Mouse (Mus musculus) spleen, adult 2 months (tissue): ENCODE measurements around the gene 4931428L18Rik. TPM values are rescaled to one million over a fixed set of nuclear protein-coding genes. Genes with fewer than 3 reads are reported as not detected.

Source experiments
- DNase-seq, 2 experiments: peaks; one replicate each; pipeline versions ENCODE4 v3.0.0 to v3.0.0-alpha.2; 2012 to 2021; ENCODE audit warnings: low spot score in 2 of 2, low read depth in 1 of 2
- H3K27ac ChIP-seq: fragments of 200-500 bp; 2 replicates; pipeline ENCODE4 v1.5.1; 2012; ENCODE audit warnings: low read length, inconsistent platforms; ENCODE audit not compliant: insufficient read depth
- H3K27me3 ChIP-seq: fragments of 200-500 bp; 2 replicates; pipeline ENCODE4 v1.6.1; 2012; ENCODE audit warnings: mild to moderate bottlenecking, moderate library complexity, low read length, inconsistent platforms; ENCODE audit not compliant: control insufficient read depth, insufficient read depth
- H3K36me3 ChIP-seq: fragments of 200-500 bp; 2 replicates; pipeline ENCODE4 v1.6.1; 2012; ENCODE audit warnings: mild to moderate bottlenecking, low read length, inconsistent platforms; ENCODE audit not compliant: control insufficient read depth, insufficient read depth
- H3K4me1 ChIP-seq: fragments of 200-500 bp; 2 replicates; pipeline ENCODE4 v1.6.1; 2011; ENCODE audit warnings: inconsistent platforms; ENCODE audit not compliant: control insufficient read depth, insufficient read depth, insufficient read length
- H3K4me3 ChIP-seq: fragments of 200-500 bp; 2 replicates; pipeline ENCODE4 v1.5.1; 2011; ENCODE audit warnings: mild to moderate bottlenecking, inconsistent platforms; ENCODE audit not compliant: insufficient read depth, insufficient read length; ENCODE audit errors: extremely low read depth
- CTCF ChIP-seq: fragments of 200-500 bp; IDR thresholded peaks from 2 replicates; pipeline ENCODE4 v1.5.1; 2011; ENCODE audit warnings: mild to moderate bottlenecking, inconsistent platforms; ENCODE audit not compliant: insufficient read depth, insufficient read length, insufficient replicate concordance; ENCODE audit errors: extremely low read depth
- POLR2A ChIP-seq: fragments of 200-500 bp; IDR thresholded peaks from 2 replicates; pipeline ENCODE4 v1.6.1; 2011; ENCODE audit warnings: low read depth, low read length, inconsistent platforms
- WGBS: fragments of 180-500 bp; shearing (Covaris S2); methylation state at CpG from one replicate; pipeline ENCODE4 v1.1.7; 2018; 5-methylcytosine and 5-hydroxymethylcytosine counted together
- polyA plus RNA-seq: library from polyadenylated mRNA; depleted of rRNA; stranded (reverse); fragments of >200 nt; gene quantifications from 2 replicates; pipeline ENCODE4 v1.2.3, GENCODE M21; 2012; rRNA removed

Gene 4931428L18Rik
- polyA plus RNA-seq, 1 experiment, result not detected

GRCm38 (mm10) chr1:30951795-30952194 is 270.7 kb downstream of the 4931428L18Rik start:
- no peaks in the 10 kb centered on the region for H3K27me3 ChIP-seq
- no peaks in the 10 kb centered on the region for H3K36me3 ChIP-seq
- peaks cover 4% of the 10 kb centered on the region; the same call in 1 of the 2 replicates for H3K4me1 ChIP-seq
- WGBS, result 88% methylated on average over 2 of the region's 2 CpGs
- no peak for DNase-seq
- H3K27ac ChIP-seq, result no peak overlapping the region
- H3K4me3 ChIP-seq, result no peak overlapping the region
- no peak for TF ChIP-seq CTCF
- TF ChIP-seq POLR2A, result no peak

- Histone ChIP-seq H3K4me1 (peaks cover 4% of the 10 kb centered on the region; the same call in 1 of the 2 replicates), H3K27me3 (no peaks in the 10 kb centered on the region), H3K36me3 (no peaks in the 10 kb centered on the region), H3K27ac (no peak overlapping the region), H3K4me3 (peak overlapping the region; percentile 87)
- TF ChIP-seq CTCF (no peak), POLR2A (no peak)
- WGBS, result 33% methylated on average over 5 of the region's 5 CpGs
- DNase-seq, result no peak
These were observed 272.0 kb downstream of the 4931428L18Rik start for GRCm38 (mm10) chr1:30950456-30950835.

- Histone ChIP-seq H3K36me3 (no peaks in the 10 kb centered on the region; the same call in 1 of the 2 replicates), H3K27ac (peak overlapping the region; percentile 98), H3K4me3 (peak overlapping the region; percentile 87), H3K4me1 (peaks cover 4% of the 10 kb centered on the region; the same call in 1 of the 2 replicates), H3K27me3 (no peaks in the 10 kb centered on the region)
- TF ChIP-seq CTCF, result no peak
- TF ChIP-seq POLR2A, result peak; percentile 43
- DNase-seq, result peak; percentile 92 to 95
- under 1% methylated on average over 56 of the region's 66 CpGs for WGBS
These were observed 272.6 kb downstream of the 4931428L18Rik start for GRCm38 (mm10) chr1:30949710-30950455.

GRCm38 (mm10) chr1:30948950-30949639 is 273.4 kb downstream of the 4931428L18Rik start:
- DNase-seq, result peak; percentile 23 to 39
- no peaks in the 10 kb centered on the region for H3K27me3 ChIP-seq
- WGBS, result under 1% methylated on average over 84 of the region's 85 CpGs

GRCm38 (mm10) chr1:30948361-30948949 is 274.0 kb downstream of the 4931428L18Rik start:
- no peak for TF ChIP-seq POLR2A
- peak; percentile 9; the same call in 1 of the 2 replicates for TF ChIP-seq CTCF
- peaks cover 4% of the 10 kb centered on the region; the same call in 1 of the 2 replicates for H3K4me1 ChIP-seq
- H3K27me3 ChIP-seq, result no peaks in the 10 kb centered on the region
- H3K27ac ChIP-seq, result peak overlapping the region; percentile 91
- peaks cover 9% of the 10 kb centered on the region for H3K36me3 ChIP-seq
- H3K4me3 ChIP-seq, result peak overlapping the region; percentile 79
- under 1% methylated on average over 16 of the region's 16 CpGs for WGBS
- peak; percentile 17 to 26 for DNase-seq

More at GRCm38 (mm10) chr1:30948950-30949639, 273.4 kb downstream of the 4931428L18Rik start:
- Histone ChIP-seq H3K4me3 (peak overlapping the region; percentile 79), H3K4me1 (peaks cover 4% of the 10 kb centered on the region; the same call in 1 of the 2 replicates), H3K27ac (peak overlapping the region; percentile 91), H3K36me3 (peaks cover 4% of the 10 kb centered on the region)
- TF ChIP-seq CTCF (no peak), POLR2A (no peak)

Other genes starting within 250 kb of the 4931428L18Rik start
- not detected in 2 replicates for gene AC153137.1, start 244.7 kb downstream of the 4931428L18Rik start, polyA plus RNA-seq
- gene Lgsn, start 46.3 kb downstream of the 4931428L18Rik start, polyA plus RNA-seq, result not detected in 2 replicates
- gene Pih1d3, start 154 bp upstream of the 4931428L18Rik start, polyA plus RNA-seq, result not detected in 2 replicates